Mouse (Mus musculus): Measurements from ENCODE around the gene Tmem62. TPM values are rescaled to one million over a fixed set of nuclear protein-coding genes. Genes with fewer than 3 reads are reported as not detected.
"Not testable (repeated sequence)": the region's sequence is repeated elsewhere in the genome, so short reads cannot be mapped to it uniquely, and the experiment has no call there.

Tmem62 gene
- total RNA-seq, 4 experiments from 2014 or later: 21.9 to 27.6 (median 23.4) TPM

DNA sequence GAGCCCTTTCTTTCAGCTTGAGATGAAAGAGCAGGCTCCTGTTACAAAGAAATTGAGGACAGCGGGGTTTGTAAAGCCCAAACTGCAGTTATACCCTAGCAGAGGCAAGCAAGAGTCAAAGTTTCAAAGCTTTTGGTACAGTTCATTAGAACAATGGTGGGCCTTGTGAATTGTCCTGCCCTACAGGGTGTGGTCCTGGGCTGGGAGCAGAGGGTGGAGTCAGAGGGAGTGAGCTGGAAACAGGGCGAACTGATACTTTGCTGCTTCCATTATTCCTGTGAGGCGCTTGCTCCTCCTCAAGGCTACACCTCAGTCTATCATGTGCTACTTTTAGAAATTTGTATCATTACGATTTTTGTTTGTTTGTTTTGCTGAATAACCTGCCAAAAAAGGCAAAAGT, 14.4 kb downstream of the Tmem62 start:
- no peak for DNase-seq (ENCODE audit: low spot score in 2 of 2)

DNA sequence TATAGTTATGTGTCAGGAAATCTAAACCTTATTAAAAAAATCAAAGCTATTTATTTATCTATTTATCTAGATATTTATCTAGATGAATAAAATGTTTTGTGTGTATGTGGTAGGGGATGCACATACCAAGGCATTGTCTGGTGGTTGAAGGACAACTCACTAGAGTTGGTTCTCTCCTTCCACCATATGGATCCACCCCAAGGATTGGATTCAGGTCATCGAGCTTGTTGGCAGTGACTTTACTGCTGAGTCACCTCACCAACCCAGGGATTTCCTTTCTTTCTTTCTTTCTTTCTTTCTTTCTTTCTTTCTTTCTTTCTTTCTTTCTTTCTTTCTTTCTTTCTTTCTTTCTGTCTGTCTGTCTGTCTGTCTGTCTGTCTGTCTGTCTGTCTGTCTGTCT, 19.8 kb downstream of the Tmem62 start:
- DNase-seq (ENCODE audit: low spot score in 2 of 2): not testable (repeated sequence)

DNA sequence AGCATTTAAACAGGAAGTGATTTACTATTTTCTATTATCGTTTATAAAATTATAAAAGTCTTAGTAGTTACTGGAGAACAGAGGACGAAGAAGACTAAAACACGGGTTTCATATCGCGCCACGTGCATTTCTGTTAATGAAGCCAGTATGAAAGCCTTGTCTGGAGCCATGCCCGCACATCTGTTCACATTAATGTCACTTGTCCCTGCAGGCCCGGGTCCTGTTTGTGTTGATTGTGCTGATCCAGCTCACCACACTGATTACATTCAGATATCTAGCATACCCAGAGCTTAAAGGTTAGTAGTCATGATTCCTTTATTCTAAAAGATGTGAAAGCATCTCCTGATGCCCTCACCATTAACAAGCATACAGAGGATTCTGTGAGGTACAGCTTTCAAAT, 22.0 kb downstream of the Tmem62 start:
- no peak for DNase-seq (ENCODE audit: low spot score in 2 of 2)

DNA sequence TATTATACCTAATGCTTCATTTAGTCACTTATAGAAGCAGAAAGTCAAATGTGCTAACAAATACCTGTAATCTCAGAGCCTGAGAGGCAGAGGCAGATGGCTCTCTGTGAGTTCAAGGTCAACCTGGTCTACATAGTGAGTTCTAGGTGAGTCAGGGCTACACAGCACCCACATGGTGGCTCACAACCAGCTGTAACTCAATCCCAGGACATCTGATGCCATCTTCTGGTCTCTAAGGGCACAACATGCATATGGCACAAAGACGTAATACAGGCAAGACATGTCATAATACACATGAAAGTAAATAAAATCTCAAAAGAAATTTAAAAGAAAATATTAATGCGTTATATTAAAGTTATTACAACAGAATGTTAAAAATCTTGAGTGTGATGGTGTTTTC, 26.8 kb downstream of the Tmem62 start:
- no peak for DNase-seq (ENCODE audit: low spot score in 2 of 2)

DNA sequence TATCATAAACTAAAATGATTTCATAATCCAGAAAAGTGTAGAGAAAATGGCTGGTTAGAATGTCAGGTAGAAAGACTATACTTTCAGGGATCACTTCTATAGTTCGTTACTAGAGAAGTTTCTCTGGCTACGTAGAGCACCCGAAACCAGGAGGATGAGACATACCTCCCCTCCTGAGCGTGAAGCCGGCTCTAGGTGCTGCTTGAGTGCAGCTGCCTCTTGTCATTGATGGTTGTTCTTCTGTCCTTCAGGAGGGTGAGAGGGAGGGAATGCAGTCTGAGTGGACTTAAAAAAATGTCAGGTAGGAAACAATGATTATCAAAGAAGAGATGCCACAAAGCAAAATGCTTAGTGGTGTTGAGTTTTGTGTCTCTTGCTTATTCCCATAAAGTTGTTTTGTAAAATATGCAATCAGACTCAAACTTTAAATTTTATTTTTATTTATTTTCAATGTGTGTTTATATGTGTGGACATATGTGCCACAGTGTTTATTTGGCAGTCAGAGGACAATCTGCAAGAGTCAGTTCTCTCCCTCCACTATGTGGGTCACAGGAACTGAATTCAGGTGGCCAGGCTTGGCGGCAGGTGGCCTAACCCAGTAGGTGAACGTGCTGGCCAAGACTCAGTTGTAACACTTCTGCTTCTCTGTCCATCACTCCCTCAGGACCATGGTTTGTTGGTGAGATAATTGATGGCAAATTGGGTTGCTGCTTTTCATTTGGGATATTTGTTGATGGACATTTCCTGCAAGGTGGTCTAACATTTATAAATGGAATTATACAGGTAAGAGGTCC, 27.4 kb downstream of the Tmem62 start:
- DNase-seq (ENCODE audit: low spot score in 2 of 2): no peak

DNA sequence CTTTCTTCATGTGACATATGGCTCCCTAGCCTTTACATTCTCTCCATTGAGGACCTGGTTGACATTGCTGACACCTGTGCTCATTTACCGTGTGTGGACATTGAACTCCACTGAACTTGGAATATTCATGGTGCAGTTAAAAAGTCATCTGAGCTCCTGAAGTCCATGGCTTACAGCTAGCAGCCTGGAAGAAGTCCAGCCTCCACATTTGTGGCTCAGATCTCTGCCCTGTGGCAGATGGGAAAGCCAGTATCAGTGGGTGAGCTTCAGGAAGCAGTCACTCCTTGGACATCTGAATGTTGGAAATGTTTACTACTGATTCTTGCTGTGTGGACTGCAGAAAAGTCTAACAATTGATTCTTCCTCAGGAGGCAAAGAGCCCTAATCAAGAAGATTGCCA, 30.2 kb downstream of the Tmem62 start:
- DNase-seq (ENCODE audit: low spot score in 2 of 2): no peak

DNA sequence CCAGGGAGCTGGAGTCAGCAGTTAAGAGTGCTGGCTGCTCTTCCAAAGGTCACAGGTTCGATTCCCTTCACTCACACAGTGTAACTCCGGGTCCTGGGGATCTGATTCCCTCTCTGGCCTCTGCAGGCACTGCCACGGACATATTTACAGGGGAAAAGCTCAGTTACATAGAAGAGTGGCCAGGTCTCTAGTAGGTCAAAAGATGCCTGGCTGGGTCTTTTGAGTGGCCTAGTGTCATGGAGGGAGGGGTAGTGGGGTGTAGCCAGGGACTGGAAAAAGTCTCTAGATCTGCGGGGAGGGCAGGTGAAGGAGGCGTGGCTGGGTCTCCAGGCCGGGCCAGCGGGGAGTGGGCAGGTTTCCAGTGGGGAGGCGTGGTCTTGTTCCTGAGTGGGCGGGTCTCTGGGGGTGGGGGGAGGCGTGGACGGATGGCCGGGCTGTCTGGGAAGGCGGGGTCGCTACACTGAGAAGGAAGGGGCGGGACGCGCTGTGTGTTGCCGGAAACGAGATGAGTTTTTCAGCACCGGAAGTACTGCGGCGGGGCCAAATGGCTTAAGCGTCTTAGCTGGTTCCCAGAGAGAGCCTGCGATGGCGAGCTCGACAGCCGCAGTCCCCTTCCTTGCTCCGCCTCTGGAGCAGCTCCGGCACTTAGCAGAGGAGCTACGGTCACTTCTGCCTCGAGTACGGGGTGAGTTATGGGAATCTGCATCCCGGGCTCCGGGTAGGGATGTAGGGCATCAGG, 31.3 kb downstream of the Tmem62 start, which contains the start of gene Ccndbp1:
Ccndbp1 (plus strand) TSS at position 479 of the 739 bp plus-strand sequence.
- peak; percentile 80 to 85 for DNase-seq (ENCODE audit: low spot score in 2 of 2)

DNA sequence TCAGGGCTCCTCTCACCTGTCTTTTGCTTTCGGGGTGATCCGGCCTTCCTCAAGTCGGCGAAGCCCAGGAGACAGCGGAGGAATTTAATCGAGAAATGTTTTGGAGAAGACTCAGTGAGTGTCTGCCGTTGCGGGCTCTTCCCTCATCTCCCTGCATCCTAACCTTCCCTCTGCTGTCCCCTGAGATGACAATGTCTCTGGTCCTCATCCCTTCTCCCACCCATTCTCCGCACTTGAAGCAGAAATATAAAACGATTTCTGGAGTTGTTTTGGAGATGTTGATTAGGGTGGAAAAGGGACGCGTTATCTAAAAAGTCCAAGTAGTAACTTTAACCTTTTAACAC, 31.8 kb downstream of the Tmem62 start:
- DNase-seq (ENCODE audit: low spot score in 2 of 2): no peak

DNA sequence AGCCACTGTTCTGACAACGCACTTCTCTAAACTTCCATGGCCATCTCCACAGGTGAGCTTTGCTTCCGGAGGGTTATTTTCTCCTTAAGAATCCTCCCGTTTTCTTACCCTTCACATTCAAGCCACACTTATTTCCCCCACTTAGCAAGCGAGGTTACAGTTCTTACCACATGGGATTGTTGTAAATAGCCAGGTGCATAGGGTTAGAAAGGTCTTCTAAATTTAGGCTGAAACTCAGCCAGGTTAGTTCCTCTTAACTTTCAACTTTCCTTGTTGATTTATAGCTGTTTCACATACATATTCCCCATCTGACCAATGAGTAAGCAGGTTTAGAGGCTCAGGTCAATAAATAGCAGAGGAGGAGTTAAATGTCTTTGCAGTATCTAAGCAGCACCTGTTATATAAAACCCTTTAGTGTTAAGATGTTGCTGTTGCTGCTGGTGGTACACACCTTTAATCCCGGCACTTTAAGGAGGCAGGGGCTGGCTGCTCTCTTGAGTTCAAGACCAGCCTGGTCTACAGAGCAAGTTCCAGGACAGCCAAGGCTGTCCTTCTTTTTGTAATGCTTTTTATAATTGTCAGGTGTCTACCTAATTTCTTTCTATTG, 32.4 kb downstream of the Tmem62 start:
- DNase-seq (ENCODE audit: low spot score in 2 of 2): no peak

DNA sequence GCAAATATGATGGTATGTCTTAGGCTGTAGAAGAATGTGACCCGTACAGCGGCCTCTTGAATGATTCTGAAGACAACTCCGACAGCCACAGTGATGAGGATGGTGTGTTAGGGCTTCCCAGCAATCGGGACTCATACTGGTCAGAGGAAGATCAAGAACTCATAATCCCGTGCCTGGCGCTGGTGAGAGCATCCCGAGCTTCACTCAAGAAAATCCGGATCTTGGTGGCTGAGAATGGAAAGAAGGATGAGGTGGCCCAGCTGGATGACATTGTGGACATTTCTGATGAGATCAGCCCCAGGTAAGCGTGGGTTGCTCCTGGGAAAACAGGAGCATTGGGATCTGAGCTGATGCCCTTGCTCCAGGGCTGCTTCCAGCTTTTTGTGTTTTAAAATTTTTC, 35.9 kb downstream of the Tmem62 start:
- DNase-seq (ENCODE audit: low spot score in 2 of 2): no peak

DNA sequence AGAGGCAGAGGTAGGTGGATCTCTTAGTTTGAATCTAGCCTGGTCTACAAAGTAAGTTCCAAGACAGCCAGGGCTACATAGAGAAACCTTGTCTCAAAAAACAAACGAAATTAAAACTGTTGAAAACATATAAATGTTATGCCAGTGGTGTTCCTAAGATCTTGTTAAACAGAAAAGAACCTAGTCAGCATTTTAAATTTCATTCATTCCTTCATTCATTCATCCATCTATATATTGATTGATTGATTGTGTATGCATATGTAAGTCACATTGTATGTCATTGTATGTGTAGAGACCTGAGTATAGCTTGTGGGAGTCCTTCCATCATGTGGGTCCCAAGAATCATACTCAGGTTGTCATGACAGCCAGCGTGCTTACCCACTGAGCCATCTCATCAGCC, 38.7 kb downstream of the Tmem62 start:
- DNase-seq (ENCODE audit: low spot score in 2 of 2): no peak

DNA sequence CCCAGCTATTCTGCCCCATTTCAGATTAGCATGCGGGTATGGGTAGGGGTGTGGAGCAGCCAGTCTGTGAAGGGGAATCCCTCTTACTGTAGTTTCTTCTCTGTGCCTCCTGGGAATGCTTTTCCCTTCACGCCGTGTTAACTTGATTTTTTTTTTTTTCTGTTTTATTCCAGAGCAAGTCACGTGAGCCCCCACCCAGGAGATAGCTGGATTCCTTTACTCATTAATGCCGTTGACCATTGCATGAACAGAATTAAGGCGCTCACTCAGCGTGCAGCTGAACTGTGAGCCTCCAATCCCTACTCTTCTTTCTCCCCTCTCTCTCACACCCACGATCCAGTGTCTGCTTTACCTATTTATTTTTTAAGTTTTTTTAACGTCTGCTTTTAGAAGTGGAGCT, 39.4 kb downstream of the Tmem62 start:
- DNase-seq (ENCODE audit: low spot score in 2 of 2): no peak

DNA sequence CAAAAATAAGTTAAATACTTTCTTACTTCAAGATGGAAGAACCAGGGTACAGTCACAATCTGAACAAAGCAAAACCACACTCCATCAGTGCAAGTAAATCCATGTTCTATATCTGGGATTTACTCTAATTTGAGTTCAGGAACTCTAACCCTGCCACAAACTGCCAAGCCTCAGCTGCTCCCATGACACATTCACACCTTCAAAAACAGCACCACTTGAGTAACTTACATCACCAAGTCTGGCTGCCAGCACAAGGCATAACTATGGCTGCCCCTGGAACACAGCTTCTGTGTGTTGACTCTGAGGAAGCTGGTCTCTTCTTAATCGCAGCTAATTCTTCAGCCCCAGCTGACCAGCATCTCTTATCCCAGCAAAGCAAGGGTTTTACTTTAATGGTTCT, 40.3 kb downstream of the Tmem62 start:
- no peak for DNase-seq (ENCODE audit: low spot score in 2 of 2)

DNA sequence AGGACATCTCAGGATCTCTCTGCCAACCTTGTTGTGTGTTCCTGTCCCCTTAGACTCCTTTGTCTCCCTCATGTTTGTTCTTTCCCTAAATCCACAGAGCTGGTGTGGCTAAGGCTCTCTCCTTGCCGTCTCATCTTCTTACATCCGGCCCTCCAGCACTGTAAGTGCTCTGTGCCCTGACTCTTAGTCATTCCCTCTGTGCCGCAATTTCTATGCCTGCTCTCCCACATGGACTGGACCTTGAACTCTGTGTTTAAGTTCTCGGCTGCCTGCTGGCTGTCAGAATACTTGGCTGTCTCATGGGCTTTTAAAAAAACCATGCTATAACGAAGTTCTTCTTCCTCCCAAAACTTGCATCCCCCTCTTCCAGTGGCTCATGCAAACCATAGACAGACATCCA, 46.1 kb downstream of the Tmem62 start:
- no peak for DNase-seq (ENCODE audit: low spot score in 2 of 2)

DNA sequence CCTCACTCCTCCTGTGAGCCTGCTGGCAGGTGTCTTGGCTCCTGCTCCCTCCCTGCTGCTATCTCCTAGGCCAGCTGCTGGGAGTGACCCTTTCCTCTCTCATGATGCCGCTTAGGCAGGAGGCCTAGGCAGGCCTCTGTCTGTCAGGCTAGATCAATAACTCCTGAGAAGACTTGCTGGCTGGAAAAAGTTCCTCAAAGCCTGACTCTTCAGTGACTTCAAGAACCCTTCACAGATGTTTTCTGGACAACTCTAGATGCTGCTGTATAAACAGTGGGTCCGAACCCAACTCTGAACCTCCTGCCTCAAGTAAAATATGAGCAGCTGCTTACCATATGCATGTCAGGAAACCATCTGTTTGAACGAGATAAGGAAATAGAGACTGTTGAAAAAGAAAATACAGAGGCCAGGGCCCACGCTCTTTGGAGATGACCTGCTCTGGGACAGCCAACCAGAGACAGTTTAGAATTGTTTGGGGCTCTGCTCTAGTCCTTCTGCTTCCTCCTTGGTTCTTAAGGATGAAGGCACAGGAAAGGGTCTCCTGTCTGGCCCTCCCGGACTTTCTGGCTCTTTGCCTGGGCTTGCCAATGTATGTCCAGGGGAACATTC, 60.0 kb downstream of the Tmem62 start, which contains the start of gene Epb42:
Epb42 (minus strand) TSS at position 340 of the 609 bp plus-strand sequence.
- DNase-seq (ENCODE audit: low spot score in 2 of 2): no peak

DNA sequence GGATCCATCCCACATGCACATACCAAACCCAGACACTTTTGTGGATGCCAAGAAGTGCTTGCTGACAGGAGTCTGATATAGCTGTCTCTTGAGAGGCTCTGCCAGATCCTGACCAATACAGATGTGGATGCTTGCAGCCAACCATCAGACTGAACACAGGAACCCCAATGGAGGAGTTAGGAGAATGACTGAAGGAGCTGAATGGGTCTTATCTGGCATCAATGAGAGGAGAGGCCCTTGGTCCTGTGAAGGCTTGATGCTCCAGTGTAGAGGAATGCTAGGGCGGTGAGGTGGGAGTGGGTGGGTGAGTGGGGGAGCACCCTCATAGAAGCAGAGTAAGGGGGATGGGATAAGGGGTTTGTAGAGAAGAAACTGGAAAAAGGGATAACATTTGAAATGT, 62.0 kb downstream of the Tmem62 start:
- DNase-seq (ENCODE audit: low spot score in 2 of 2): not testable (repeated sequence)

DNA sequence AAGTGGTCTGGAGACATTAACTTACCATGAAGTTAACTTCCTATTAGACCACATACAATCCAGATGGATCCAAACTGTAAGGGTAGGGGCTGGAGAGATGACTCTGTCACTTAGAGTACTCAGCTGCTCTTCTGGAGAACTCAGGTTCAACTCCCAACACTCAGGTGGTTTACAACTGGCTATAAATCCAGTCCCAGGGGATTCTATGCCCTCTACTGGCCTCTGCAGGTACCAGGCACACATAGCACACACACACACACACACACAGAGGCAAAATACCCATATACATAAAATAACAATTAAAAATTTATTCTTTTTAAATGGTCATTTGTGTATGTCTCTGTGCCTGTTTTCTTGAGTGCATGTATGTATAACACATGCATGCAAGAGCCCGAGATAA, 62.6 kb downstream of the Tmem62 start:
- DNase-seq (ENCODE audit: low spot score in 2 of 2): no peak

DNA sequence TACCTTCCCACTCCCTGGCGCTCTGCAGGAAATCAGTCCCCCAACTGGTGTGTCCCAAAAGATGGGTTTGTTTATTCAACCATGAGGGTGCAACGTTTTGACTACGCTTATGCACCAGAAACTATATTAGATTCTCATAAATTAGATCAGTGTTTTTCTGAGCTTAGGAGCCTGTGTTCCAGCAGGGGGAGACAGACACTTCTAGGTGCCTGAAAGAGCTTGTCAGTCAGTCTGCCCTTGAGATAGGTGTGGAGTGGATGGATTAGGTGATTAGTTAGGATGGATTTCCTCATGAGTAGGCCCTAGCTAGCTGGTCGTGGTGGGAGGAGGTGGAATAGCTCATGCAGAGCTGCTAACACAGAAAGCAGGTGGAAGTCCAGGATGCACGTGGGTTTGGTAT, 64.3 kb downstream of the Tmem62 start:
- DNase-seq (ENCODE audit: low spot score in 2 of 2): peak in 1 of 2 experiments; percentile 13

DNA sequence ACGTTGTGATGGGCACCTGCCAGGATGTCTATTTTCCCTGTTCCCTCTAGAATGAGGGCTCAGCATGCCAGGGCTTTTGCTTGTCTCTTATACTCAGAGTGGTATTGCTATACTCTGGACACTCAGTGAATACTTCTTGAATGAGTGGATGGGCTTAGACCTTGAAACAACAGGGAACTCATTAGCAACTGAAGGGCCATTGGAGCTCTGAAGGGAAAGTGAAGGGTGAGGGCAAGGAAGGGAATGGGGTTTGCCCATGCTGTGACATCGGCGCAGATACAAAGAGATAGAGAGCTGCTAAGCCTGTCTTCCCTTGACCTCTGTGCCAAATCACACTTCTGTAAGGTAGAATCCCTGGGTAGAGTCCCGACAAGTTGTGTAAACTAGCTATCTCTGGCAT, 68.8 kb downstream of the Tmem62 start:
- DNase-seq (ENCODE audit: low spot score in 2 of 2): no peak

DNA sequence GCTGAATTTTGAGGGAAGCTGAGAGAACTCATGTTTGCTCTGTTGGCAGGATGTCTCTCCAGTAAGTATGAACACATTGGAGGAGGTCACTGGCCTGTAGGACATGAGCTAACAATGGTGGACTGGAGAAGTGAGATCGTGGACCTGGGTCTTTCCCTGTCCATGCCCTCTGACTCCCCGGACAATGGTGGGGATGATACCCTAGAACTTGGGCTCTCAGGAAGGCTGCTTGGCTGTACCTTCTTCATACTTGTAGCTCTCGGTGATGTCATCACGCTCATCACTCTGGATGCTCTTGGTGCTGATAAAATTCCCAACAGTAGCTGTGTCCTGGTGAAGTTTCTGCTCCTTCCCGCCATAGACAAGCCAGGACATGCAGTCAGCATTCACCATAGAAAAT, 75.4 kb downstream of the Tmem62 start:
- DNase-seq (ENCODE audit: low spot score in 2 of 2): no peak

DNA sequence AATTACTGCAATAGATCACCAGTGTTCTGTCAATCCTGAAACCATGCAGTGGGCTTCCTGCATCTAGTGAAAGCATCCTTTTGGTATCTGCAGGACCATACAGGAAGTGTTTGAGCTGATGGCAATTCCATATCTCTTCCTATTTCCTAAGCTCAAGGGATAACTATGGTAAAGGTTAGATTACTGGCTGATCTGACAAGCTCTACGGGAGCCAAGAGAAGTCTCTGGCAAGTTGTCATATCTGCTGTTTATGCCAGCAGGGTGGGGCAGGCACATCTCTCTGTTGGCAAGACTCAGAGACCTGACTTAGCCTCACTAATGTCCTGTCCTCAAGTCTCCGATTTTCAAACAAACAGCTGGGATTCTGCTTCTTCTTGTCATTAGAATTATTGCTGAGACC, 77.2 kb downstream of the Tmem62 start:
- DNase-seq (ENCODE audit: low spot score in 2 of 2): no peak

DNA sequence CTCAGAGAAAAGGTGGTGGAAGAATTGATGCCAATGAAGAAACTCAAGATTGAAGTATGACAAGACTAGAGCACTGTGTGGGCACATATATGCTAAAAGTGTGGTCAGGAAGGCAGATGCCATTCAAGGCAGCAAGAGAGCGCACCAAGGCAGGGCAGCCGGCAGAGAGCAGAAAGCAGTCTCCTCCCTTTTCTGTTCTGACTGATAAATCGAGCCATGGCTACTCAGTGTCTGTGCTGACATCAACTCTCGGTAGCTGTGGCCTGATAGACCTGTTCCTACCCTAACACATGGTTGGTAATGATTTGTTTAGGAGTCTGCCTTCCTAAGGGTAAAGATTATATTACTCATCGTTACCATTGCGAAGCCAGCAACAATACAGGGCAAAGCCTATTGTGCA, 79.1 kb downstream of the Tmem62 start:
- no peak for DNase-seq (ENCODE audit: low spot score in 2 of 2)

Data from layer of hippocampus, adult 8-10 months (tissue).